ENCODE assay signal across 8 mouse cellular contexts in the genomic region with DNA sequence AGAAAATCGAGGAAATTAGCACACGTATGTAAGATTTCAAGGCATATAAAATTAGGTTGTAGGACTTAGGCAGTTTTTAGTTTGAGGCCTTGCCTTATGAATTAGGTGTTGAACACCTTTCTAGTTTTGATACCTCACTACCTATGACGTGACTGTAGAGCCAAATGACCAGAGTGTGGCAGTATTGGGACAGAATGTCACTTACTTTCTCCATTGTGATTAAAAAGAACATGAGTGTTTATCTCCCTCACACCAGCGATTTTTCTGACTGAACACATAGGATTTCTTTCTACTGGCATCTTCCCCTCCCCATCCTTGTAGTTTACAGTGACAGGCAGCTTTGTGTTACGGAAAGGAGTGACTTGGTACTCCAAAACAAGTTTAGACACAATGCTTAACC. TPM values are rescaled to one million over a fixed set of nuclear protein-coding genes. Genes with fewer than 3 reads are reported as not detected.
A peak's percentile ranks its signal among the peaks of the same experiment; 100 is the strongest.
DNase-seq lines count a peak whose midpoint lies in the region; ATAC-seq and TF ChIP-seq lines count a peak whose summit lies in the region.

No protein-coding gene starts in this region.

- no peaks in the 10 kb centered on the region for H3K9me3 ChIP-seq in kidney, postnatal 0 days (replicated peaks; ENCODE audit: low read length)
- no peaks in the 10 kb centered on the region for H3K9me3 ChIP-seq in kidney, embryonic 15.5 days (replicated peaks)
- no peaks in the 10 kb centered on the region for H3K9me3 ChIP-seq in hindbrain, embryonic 15.5 days
- H3K9me3 ChIP-seq in midbrain, embryonic 15.5 days: no peaks in the 10 kb centered on the region

- no peak overlapping the region for H3K9ac ChIP-seq in kidney, postnatal 0 days (ENCODE audit: low read depth, low read length)
- no peak overlapping the region for H3K9ac ChIP-seq in kidney, embryonic 15.5 days
- no peak overlapping the region for H3K9ac ChIP-seq in hindbrain, embryonic 15.5 days
- H3K9ac ChIP-seq in midbrain, embryonic 15.5 days: no peak overlapping the region

- peak; percentile 80 for DNase-seq in kidney, postnatal 0 days (ENCODE audit: low spot score)
- peak; percentile 38 for DNase-seq in MN1 (ENCODE audit: low spot score)
- no peak for DNase-seq in testis, postnatal 10 days (ENCODE audit: low spot score)

- H3K27me3 ChIP-seq in kidney, postnatal 0 days (ENCODE audit: insufficient read depth, low read length): no peaks in the 10 kb centered on the region
- no peaks in the 10 kb centered on the region for H3K27me3 ChIP-seq in kidney, embryonic 15.5 days
- H3K27me3 ChIP-seq in hindbrain, embryonic 15.5 days: no peaks in the 10 kb centered on the region
- no peaks in the 10 kb centered on the region for H3K27me3 ChIP-seq in midbrain, embryonic 15.5 days (replicated peaks)

- no peaks in the 10 kb centered on the region for H3K4me1 ChIP-seq in kidney, postnatal 0 days (replicated peaks; ENCODE audit: insufficient read depth, low read length)
- 0 out of 2 replicates have a peak, but pooled peaks cover 2% of the 10 kb centered on the region for H3K4me1 ChIP-seq in kidney, embryonic 15.5 days
- no peaks in the 10 kb centered on the region; the same call in 1 of the 2 replicates for H3K4me1 ChIP-seq in cortical plate, adult 2 months (ENCODE audit: control insufficient read depth, insufficient read depth, low read length)
- H3K4me1 ChIP-seq in hindbrain, embryonic 15.5 days (replicated peaks): 0 out of 2 replicates have a peak, but pooled peaks cover 3% of the 10 kb centered on the region
- no peaks in the 10 kb centered on the region for H3K4me1 ChIP-seq in midbrain, embryonic 15.5 days

- 43% methylated on average over 5 of the region's 5 CpGs for WGBS in kidney, postnatal 0 days
- WGBS in kidney, embryonic 15.5 days: 48% methylated on average over 5 of the region's 5 CpGs
- 47% methylated on average over 5 of the region's 5 CpGs for WGBS in hindbrain, embryonic 15.5 days
- WGBS in midbrain, embryonic 15.5 days: 38% methylated on average over 5 of the region's 5 CpGs

- no peak for TF ChIP-seq POLR2A in cortical plate, adult 2 months (IDR thresholded peaks at IDR 0.05; ENCODE audit: extremely low read depth, insufficient read depth, low read length)

- no peak overlapping the region for H3K4me3 ChIP-seq in kidney, postnatal 0 days (replicated peaks; ENCODE audit: low read depth, low read length)
- H3K4me3 ChIP-seq in kidney, embryonic 15.5 days (replicated peaks): no peak overlapping the region
- H3K4me3 ChIP-seq in cortical plate, adult 2 months (ENCODE audit: insufficient read depth, low read length): no peak overlapping the region
- no peak overlapping the region for H3K4me3 ChIP-seq in hindbrain, embryonic 15.5 days
- H3K4me3 ChIP-seq in midbrain, embryonic 15.5 days: no peak overlapping the region

- no peak overlapping the region for H3K4me2 ChIP-seq in kidney, postnatal 0 days (ENCODE audit: low read length)
- no peak overlapping the region for H3K4me2 ChIP-seq in kidney, embryonic 15.5 days
- H3K4me2 ChIP-seq in hindbrain, embryonic 15.5 days: no peak overlapping the region
- H3K4me2 ChIP-seq in midbrain, embryonic 15.5 days: no peak overlapping the region

- no peaks in the 10 kb centered on the region for H3K36me3 ChIP-seq in kidney, postnatal 0 days (ENCODE audit: insufficient read depth, low read length)
- H3K36me3 ChIP-seq in kidney, embryonic 15.5 days: peaks cover 11% of the 10 kb centered on the region; the same call in 1 of the 2 replicates
- H3K36me3 ChIP-seq in hindbrain, embryonic 15.5 days: no peaks in the 10 kb centered on the region
- H3K36me3 ChIP-seq in midbrain, embryonic 15.5 days (replicated peaks): 0 out of 2 replicates have a peak, but pooled peaks cover 4% of the 10 kb centered on the region

- ATAC-seq in kidney, postnatal 0 days (replicated peaks; ENCODE audit: low FRiP score, low read depth): peak; percentile 59; the same call in 1 of the 2 replicates
- ATAC-seq in kidney, embryonic 15.5 days (replicated peaks; ENCODE audit: low FRiP score): no peak
- ATAC-seq in hindbrain, embryonic 15.5 days (ENCODE audit: low FRiP score, low read depth): peak; percentile 65
- ATAC-seq in midbrain, embryonic 15.5 days (replicated peaks): peak; percentile 78
- no peak for ATAC-seq in inflammation-experienced regulatory T-cells, adult 6 months

- H3K27ac ChIP-seq in kidney, postnatal 0 days: no peak overlapping the region
- H3K27ac ChIP-seq in kidney, embryonic 15.5 days: no peak overlapping the region
- H3K27ac ChIP-seq in cortical plate, adult 2 months (ENCODE audit: insufficient read depth, low read length): no peak overlapping the region
- 0 out of 2 replicates have a peak overlapping the region, but pooled peaks have one; percentile 26 for H3K27ac ChIP-seq in hindbrain, embryonic 15.5 days (replicated peaks)
- no peak overlapping the region for H3K27ac ChIP-seq in midbrain, embryonic 15.5 days

- TF ChIP-seq CTCF in kidney, postnatal 0 days (IDR thresholded peaks at IDR 0.05; ENCODE audit: low read depth): peak; percentile 76
- 0 out of 2 replicates have a peak, but pooled peaks have one; percentile 0 for TF ChIP-seq CTCF in cortical plate, adult 2 months (IDR thresholded peaks at IDR 0.05; ENCODE audit: extremely low read depth, insufficient read depth, low read length)

RNA-seq across cellular contexts. Expression of gene Ndfip2, which starts 55.5 kb away (rescaled TPM):
- 96.7 and 99.0 TPM in 2 replicates for polyA plus RNA-seq in kidney, postnatal 0 days (2015; fragmentation: Nextera tagmentation; extraction: Ambion mirVana)
- polyA plus RNA-seq in kidney, embryonic 15.5 days (2015; fragmentation: Nextera tagmentation; extraction: Ambion mirVana): 65.2 and 68.1 TPM in 2 replicates
- polyA plus RNA-seq in cortical plate, adult 2 months (2012; rRNA removed): 97.2 and 105 TPM in 2 replicates
- polyA plus RNA-seq in hindbrain, embryonic 15.5 days (2015; fragmentation: Nextera tagmentation; extraction: Ambion mirVana): 109 and 113 TPM in 2 replicates
- 104 and 110 TPM in 2 replicates for polyA plus RNA-seq in midbrain, embryonic 15.5 days (2015; fragmentation: Nextera tagmentation; extraction: Ambion mirVana)
- 10 to 100 TPM; 40.2 to 58.3 (median 41.3) TPM for polyA plus RNA-seq in inflammation-experienced regulatory T-cells, adult 6 months (2017; shearing (Covaris generic))

Comparison
In these comparisons a context has a peak if more than half of its experiments do, and no peak if none do; other contexts are left out.
1. ATAC-seq: peak in kidney, postnatal 0 days (single experiment), hindbrain, embryonic 15.5 days (single experiment) and midbrain, embryonic 15.5 days (single experiment); none in kidney, embryonic 15.5 days (single experiment) and inflammation-experienced regulatory T-cells, adult 6 months (single experiment).